Mouse (Mus musculus) midbrain, embryonic 16.5 days (tissue): ENCODE measurements around the gene Sft2d1. TPM values are rescaled to one million over a fixed set of nuclear protein-coding genes. Genes with fewer than 3 reads are reported as not detected.

Experiments
- ATAC-seq: fragments of 200-750 bp; cut with Nextera tagmentation; 2 replicates; pipeline ENCODE4 v1.8.0; 2017; ENCODE audit warnings: moderate TSS enrichment
- H3K27ac ChIP-seq: fragments of 300-500 bp; sonication (generic); 2 replicates; pipeline ENCODE4 v1.5.1; 2014; ENCODE audit warnings: mild to moderate bottlenecking, low read length, mixed read lengths
- H3K27me3 ChIP-seq: fragments of 300-500 bp; sonication (generic); 2 replicates; pipeline ENCODE4 v1.6.1; 2014; ENCODE audit warnings: low read depth, low read length, mixed read lengths; ENCODE audit not compliant: control insufficient read depth, insufficient read depth
- H3K36me3 ChIP-seq: fragments of 300-500 bp; sonication (generic); 2 replicates; pipeline ENCODE4 v1.6.1; 2014; ENCODE audit warnings: mild to moderate bottlenecking, low read length, moderate library complexity, mixed read lengths; ENCODE audit not compliant: control insufficient read depth, insufficient read depth
- H3K4me1 ChIP-seq: fragments of 300-500 bp; sonication (generic); 2 replicates; pipeline ENCODE4 v1.6.1; 2014; ENCODE audit warnings: mild to moderate bottlenecking, low read length, mixed read lengths; ENCODE audit not compliant: control insufficient read depth, insufficient read depth
- H3K4me2 ChIP-seq: fragments of 300-500 bp; sonication (generic); 2 replicates; pipeline ENCODE4 v1.6.1; 2014; ENCODE audit warnings: mild to moderate bottlenecking, low read length, mixed read lengths
- H3K4me3 ChIP-seq: fragments of 300-500 bp; sonication (generic); 2 replicates; pipeline ENCODE4 v1.5.1; 2014; ENCODE audit warnings: low read depth, mild to moderate bottlenecking, low read length, moderate library complexity, mixed read lengths
- H3K9ac ChIP-seq: fragments of 300-500 bp; sonication (generic); 2 replicates; pipeline ENCODE4 v1.6.1; 2014; ENCODE audit warnings: low read depth, low read length, mixed read lengths
- H3K9me3 ChIP-seq: fragments of 300-500 bp; sonication (generic); replicated peaks from 2 replicates; pipeline ENCODE4 v1.6.1; 2014; ENCODE audit warnings: mild to moderate bottlenecking, low read length, mixed read lengths; ENCODE audit not compliant: control insufficient read depth, poor library complexity, severe bottlenecking
- WGBS: fragments of 180-500 bp; shearing (Covaris S2); extraction: QIAGEN DNeasy Blood & Tissue Kit; methylation state at CpG from one replicate; pipeline ENCODE4 v1.1.7; 2014; 5-methylcytosine and 5-hydroxymethylcytosine counted together
- polyA plus RNA-seq: library from polyadenylated mRNA; unstranded; fragments of >200 nt; fragmentation: Nextera tagmentation; extraction: Ambion mirVana; gene quantifications from 2 replicates; pipeline ENCODE4 v1.2.1, GENCODE M21; 2015

Gene Sft2d1
- polyA plus RNA-seq, 1 experiment from 2014 or later, result 209 TPM

DNA sequence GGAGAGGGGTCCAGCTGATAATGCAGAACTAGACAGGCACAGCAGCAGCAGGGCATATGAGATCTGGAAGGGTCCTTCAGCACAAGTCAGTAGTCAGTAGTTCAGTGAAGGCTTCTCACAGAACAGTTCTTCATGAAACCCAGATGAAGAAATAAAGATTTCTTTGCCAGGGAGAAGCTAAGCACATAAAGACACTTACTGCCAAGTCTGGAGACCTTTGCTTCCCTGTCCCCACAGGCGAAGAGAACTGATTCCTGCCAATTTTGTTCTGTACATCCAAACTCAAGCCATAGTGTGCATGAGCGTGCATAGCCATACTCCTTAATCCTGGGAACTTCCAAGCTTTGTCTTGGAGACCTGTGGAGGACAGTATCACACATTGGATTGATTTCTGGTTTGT lies 12.6 kb upstream of the Sft2d1 start:
- no peaks in the 10 kb centered on the region for H3K9me3 ChIP-seq
- peaks cover 15% of the 10 kb centered on the region for H3K36me3 ChIP-seq
- no peak overlapping the region for H3K27ac ChIP-seq
- 92% methylated on average over 2 of the region's 2 CpGs for WGBS
- H3K9ac ChIP-seq, result no peak overlapping the region
- no peak overlapping the region for H3K4me2 ChIP-seq
- no peaks in the 10 kb centered on the region for H3K4me1 ChIP-seq
- no peak overlapping the region for H3K4me3 ChIP-seq
- ATAC-seq, result no peak
- no peaks in the 10 kb centered on the region for H3K27me3 ChIP-seq

GRCm38 (mm10) chr17:8299524-8299923 lies 11.4 kb upstream of the Sft2d1 start:
- Histone ChIP-seq H3K4me1 (no peaks in the 10 kb centered on the region), H3K27ac (no peak overlapping the region), H3K36me3 (peaks cover 12% of the 10 kb centered on the region), H3K9me3 (no peaks in the 10 kb centered on the region), H3K9ac (no peak overlapping the region), H3K27me3 (no peaks in the 10 kb centered on the region; the same call in 1 of the 2 replicates), H3K4me2 (no peak overlapping the region), H3K4me3 (no peak overlapping the region)
- ATAC-seq, result no peak

DNA sequence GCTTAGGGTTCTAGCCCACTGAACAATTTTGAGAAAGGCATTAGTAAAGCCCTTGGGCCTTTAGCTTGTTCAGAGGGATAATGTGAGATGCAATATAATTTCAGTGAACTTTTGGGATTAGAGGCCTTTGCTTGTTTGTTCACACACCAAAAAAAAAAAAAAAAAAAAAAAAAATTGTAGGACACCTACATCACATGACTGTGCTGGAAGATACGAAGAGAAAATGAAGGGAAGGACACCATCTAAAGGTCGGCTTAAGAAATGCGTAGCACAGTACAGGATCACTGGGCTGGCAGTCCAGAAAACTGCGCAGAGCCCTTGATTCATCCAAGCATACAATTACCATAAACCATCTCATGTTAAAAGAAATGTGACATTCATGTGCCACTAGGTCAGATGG lies 9.4 kb upstream of the Sft2d1 start:
- Histone ChIP-seq H3K4me3 (no peak overlapping the region), H3K27me3 (no peaks in the 10 kb centered on the region; the same call in 1 of the 2 replicates), H3K27ac (no peak overlapping the region), H3K9me3 (no peaks in the 10 kb centered on the region), H3K36me3 (peaks cover 7% of the 10 kb centered on the region), H3K4me1 (no peaks in the 10 kb centered on the region), H3K4me2 (no peak overlapping the region), H3K9ac (no peak overlapping the region)
- 75% methylated on average over 4 of the region's 4 CpGs for WGBS
- ATAC-seq, result no peak

DNA sequence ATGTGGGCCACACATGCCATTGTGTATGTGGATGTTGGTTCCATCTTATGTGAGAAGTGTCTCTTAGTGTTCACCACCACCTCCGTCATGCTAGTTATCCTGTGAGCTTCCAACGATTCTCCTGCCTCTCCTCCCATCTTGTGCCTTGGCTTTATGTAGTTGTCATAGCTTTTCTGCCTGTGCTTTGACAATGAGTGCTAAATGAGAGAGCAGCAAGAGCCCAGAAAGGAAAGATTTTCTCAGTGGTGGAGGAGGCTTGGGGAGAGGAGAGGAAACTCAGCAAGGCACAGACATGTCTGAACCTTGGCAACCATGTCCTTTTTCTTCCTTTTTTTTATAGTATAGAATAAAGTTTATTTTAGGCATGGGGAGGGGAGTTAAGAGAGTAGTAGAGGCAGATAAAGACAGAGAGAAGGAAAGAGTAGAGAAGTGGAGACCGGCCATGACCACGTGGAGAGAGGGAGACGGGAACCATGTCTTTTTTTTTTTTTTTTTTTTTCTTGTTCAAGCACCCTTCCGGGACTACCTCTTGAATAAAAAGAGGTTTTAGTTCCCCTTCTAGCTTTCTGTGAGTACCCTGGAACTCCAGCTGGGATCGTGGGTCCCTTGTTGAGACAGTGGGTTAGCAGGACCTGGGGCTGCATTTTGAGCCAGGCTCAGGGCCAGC lies 8.0 kb upstream of the Sft2d1 start:
- no peaks in the 10 kb centered on the region; the same call in 1 of the 2 replicates for H3K27me3 ChIP-seq
- no peaks in the 10 kb centered on the region for H3K9me3 ChIP-seq
- H3K9ac ChIP-seq, result no peak overlapping the region
- WGBS, result 77% methylated on average over 7 of the region's 7 CpGs
- no peaks in the 10 kb centered on the region for H3K4me1 ChIP-seq
- H3K27ac ChIP-seq, result no peak overlapping the region
- H3K4me3 ChIP-seq, result no peak overlapping the region
- no peak for ATAC-seq
- H3K36me3 ChIP-seq, result peaks cover 3% of the 10 kb centered on the region; the same call in 1 of the 2 replicates
- no peak overlapping the region for H3K4me2 ChIP-seq

DNA sequence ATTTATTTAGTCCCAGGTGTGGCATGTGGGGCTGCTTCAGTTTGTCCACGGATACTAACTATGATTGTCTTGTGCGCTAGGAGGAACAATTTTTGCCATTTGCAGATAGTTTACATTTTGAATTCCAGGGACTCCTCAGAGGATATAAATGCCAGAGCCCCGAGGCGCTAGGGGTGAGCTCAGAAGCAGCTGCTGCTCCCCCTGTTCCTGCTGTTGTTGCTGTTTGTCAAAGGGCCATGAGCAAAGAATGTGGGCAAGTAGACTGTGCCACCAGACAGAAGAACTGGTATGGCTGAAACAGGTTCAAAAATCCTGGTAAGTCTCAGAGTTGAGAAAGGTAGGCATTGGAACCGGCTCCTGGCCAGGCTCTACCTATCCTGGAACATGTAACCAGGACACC lies 7.2 kb upstream of the Sft2d1 start:
- Histone ChIP-seq H3K27ac (no peak overlapping the region), H3K36me3 (no peaks in the 10 kb centered on the region), H3K4me3 (no peak overlapping the region), H3K9me3 (no peaks in the 10 kb centered on the region), H3K9ac (no peak overlapping the region), H3K4me1 (no peaks in the 10 kb centered on the region), H3K4me2 (no peak overlapping the region), H3K27me3 (no peaks in the 10 kb centered on the region; the same call in 1 of the 2 replicates)
- no peak for ATAC-seq
- 68% methylated on average over 5 of the region's 5 CpGs for WGBS

GRCm38 (mm10) chr17:8305801-8306200 lies 5.1 kb upstream of the Sft2d1 start:
- ATAC-seq, result no peak
- 32% methylated on average over 3 of the region's 3 CpGs for WGBS
- Histone ChIP-seq H3K4me2 (no peak overlapping the region), H3K9me3 (no peaks in the 10 kb centered on the region), H3K9ac (no peak overlapping the region), H3K36me3 (no peaks in the 10 kb centered on the region), H3K27ac (no peak overlapping the region), H3K4me1 (no peaks in the 10 kb centered on the region), H3K27me3 (no peaks in the 10 kb centered on the region; the same call in 1 of the 2 replicates), H3K4me3 (no peak overlapping the region)

DNA sequence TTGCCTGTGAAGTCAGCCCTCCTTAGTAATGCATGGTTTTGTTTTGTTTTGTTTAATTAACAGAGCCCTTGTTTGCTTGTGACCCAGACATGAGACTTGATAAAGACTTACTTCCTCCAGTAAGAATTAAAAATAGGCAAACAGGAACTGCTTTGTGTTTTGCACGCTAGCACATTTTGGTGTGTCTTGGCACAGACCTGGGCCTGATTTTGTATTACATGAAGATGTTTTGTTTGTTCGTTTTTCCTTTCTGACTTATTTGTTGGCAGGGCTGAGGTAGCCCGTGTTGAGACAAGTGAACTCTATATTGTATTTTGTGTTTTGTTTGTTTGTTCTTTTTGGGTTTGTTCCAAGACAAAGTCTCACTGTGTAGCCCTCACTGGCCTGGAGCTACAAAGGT lies 849 bp downstream of the Sft2d1 start:
- peak overlapping the region; percentile 90; the same call in 1 of the 2 replicates for H3K27ac ChIP-seq

DNA sequence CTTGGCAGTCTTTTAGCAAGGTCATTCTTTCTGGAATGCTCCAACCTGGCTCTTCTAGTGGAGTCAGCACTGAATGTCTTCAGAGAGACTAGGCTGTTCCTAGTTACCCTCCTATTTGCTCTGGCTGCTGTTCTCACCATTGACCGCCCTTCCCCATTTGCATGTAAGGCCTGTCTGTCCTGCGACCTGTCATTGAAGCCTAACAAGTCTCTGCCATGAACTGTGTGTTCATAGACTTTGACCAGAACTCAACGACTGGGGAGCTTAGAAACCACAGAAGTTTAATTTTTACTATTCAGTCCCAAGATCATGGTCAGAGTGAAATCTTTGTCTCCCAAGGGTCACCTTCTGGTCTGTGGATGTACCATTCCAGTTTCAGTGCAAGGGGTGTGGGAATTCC lies 3.1 kb downstream of the Sft2d1 start:
- Histone ChIP-seq H3K36me3 (no peaks in the 10 kb centered on the region), H3K4me3 (no peak overlapping the region), H3K4me2 (no peak overlapping the region), H3K4me1 (peaks cover 25% of the 10 kb centered on the region), H3K27ac (no peak overlapping the region), H3K27me3 (no peaks in the 10 kb centered on the region), H3K9ac (no peak overlapping the region), H3K9me3 (no peaks in the 10 kb centered on the region)
- WGBS, result 87% methylated on average over 3 of the region's 3 CpGs
- ATAC-seq, result no peak

More for the DNA sequence above, 849 bp downstream of the Sft2d1 start:
- ATAC-seq, result no peak
- Histone ChIP-seq H3K9ac (peak overlapping the region; percentile 89), H3K9me3 (no peaks in the 10 kb centered on the region), H3K4me2 (peak overlapping the region; percentile 89), H3K4me3 (peak overlapping the region; percentile 87), H3K36me3 (no peaks in the 10 kb centered on the region), H3K4me1 (peaks cover 25% of the 10 kb centered on the region), H3K27me3 (no peaks in the 10 kb centered on the region)
- WGBS, result 57% methylated on average over 3 of the region's 3 CpGs

DNA sequence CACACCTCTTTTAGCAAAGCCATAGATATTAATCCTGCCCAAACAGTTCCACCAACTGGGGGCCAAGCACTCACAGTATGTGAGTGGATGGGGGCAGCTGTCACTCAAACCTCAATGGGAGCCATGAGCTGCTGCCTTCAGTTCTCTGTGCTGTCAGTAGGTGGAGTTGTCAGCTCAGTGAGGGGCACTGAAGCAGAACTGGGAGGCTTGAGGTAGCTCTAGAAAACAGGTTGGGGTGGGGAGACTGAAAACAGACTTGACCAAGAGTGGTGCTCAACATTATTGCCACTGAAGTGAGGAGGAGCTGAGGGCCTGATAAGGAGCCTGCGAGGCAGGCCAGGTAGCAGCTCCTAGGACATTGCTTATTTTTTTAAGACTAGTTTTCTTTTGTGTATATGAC lies 5.3 kb downstream of the Sft2d1 start:
- ATAC-seq, result no peak
- no peak overlapping the region for H3K9ac ChIP-seq
- H3K27me3 ChIP-seq, result no peaks in the 10 kb centered on the region
- no peak overlapping the region for H3K4me3 ChIP-seq
- no peak overlapping the region for H3K4me2 ChIP-seq
- H3K9me3 ChIP-seq, result no peaks in the 10 kb centered on the region
- peaks cover 25% of the 10 kb centered on the region for H3K4me1 ChIP-seq
- H3K36me3 ChIP-seq, result no peaks in the 10 kb centered on the region
- 81% methylated on average over 1 of the region's 1 CpGs for WGBS
- no peak overlapping the region for H3K27ac ChIP-seq
